Mouse (Mus musculus): Measurements from ENCODE around the gene Ntrk3.

GRCm38 (mm10) chr7:78478881-78479280 lies 258.9 kb downstream of the Ntrk3 start:
- TF ChIP-seq CTCF (IDR thresholded peaks at IDR 0.05; ENCODE audit: low read depth, low read length) = no peak
- TF ChIP-seq POLR2A (IDR thresholded peaks at IDR 0.05; ENCODE audit: extremely low read depth, insufficient read depth, low read length) = no peak

Data from liver, adult 2 months (tissue).